Mouse (Mus musculus) olfactory bulb, adult 2 months (tissue): ENCODE results near the gene Mus81.

Experiments used
- CTCF ChIP-seq: fragments of 200-500 bp; IDR thresholded peaks from 2 replicates; pipeline ENCODE4 v1.5.1; 2012; ENCODE audit warnings: low read depth, mild to moderate bottlenecking, low read length, moderate library complexity; ENCODE audit not compliant: insufficient read depth
- POLR2A ChIP-seq: fragments of 200-500 bp; IDR thresholded peaks from 2 replicates; pipeline ENCODE4 v1.6.1; 2012; ENCODE audit warnings: mild to moderate bottlenecking, low read depth, low read length, moderate library complexity; ENCODE audit not compliant: insufficient read depth

GRCm38 (mm10) chr19:5481398-5481797, 6.8 kb downstream of the Mus81 start:
- TF ChIP-seq CTCF = no peak
- no peak for TF ChIP-seq POLR2A
